Mouse (Mus musculus) megakaryocyte, embryonic 14.5 days (primary cell): ENCODE results near the gene Ppm1h. TPM values are rescaled to one million over a fixed set of nuclear protein-coding genes. Genes with fewer than 3 reads are reported as not detected.

Experiments
- H3K27me3 ChIP-seq: replicated peaks from 2 replicates; pipeline ENCODE3; 2012; ENCODE audit warnings: inconsistent platforms
- H3K36me3 ChIP-seq: replicated peaks from 2 replicates; pipeline ENCODE3; 2012; ENCODE audit warnings: low read length, inconsistent platforms, mixed read lengths
- H3K4me1 ChIP-seq: 2 replicates; pipeline ENCODE4 v1.6.1; 2012; ENCODE audit warnings: inconsistent platforms
- H3K4me3 ChIP-seq: replicated peaks from 2 replicates; pipeline ENCODE3; 2012; ENCODE audit warnings: moderate library complexity, mild to moderate bottlenecking, inconsistent platforms
- H3K9me3 ChIP-seq: 2 replicates; pipeline ENCODE4 v1.6.1; 2012; ENCODE audit warnings: inconsistent platforms
- FLI1 ChIP-seq: IDR thresholded peaks from 2 replicates; pipeline ENCODE4 v1.6.1; 2012; ENCODE audit warnings: low read length, inconsistent platforms, mixed read lengths
- GATA1 ChIP-seq: IDR thresholded peaks from 3 replicates; pipeline ENCODE4 v1.6.1; 2012; ENCODE audit warnings: mixed read lengths, low read length, inconsistent platforms, borderline replicate concordance
- polyA plus RNA-seq: library from polyadenylated mRNA; stranded (reverse); fragments of >175 nt; gene quantifications from 2 replicates; pipeline ENCODE4 v1.2.3, GENCODE M21; 2012; ENCODE audit warnings: low replicate concordance; ENCODE audit not compliant: insufficient read depth

Ppm1h gene
- polyA plus RNA-seq, 1 experiment: 5.5 TPM

DNA sequence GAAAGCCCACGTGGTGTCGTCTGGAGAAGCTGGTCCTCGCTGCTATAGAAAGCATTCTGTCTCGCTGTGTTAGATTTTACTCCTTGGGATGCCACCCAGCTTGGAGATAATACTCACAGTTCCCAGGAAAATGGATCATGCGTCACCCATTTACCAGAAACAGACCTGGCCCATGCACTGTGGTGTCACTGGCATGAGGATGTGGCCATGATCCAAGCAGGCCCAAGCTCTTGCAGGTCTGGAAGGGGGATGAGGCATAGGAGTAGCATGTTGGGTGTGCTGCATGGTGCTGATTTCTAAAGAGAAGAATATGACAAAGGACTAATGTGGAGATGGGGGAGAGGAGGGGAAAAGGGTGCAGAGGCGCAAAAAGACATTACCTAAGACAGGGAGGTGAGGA is 141.2 kb downstream of the Ppm1h start:
- peaks cover 49% of the 10 kb centered on the region for H3K4me1 ChIP-seq

GRCm38 (mm10) chr10:122821549-122821948 is 143.0 kb downstream of the Ppm1h start:
- TF ChIP-seq GATA1 (no peak), FLI1 (no peak)
- peaks cover 33% of the 10 kb centered on the region for H3K4me1 ChIP-seq
- H3K36me3 ChIP-seq: peaks cover 5% of the 10 kb centered on the region
- peaks cover 10% of the 10 kb centered on the region for H3K27me3 ChIP-seq
- no peaks in the 10 kb centered on the region for H3K9me3 ChIP-seq
- no peak overlapping the region for H3K4me3 ChIP-seq

More for the DNA sequence above, 141.2 kb downstream of the Ppm1h start:
- H3K9me3 ChIP-seq: 0 out of 2 replicates have a peak, but pooled peaks cover 3% of the 10 kb centered on the region
- peaks cover 12% of the 10 kb centered on the region for H3K36me3 ChIP-seq
- no peak overlapping the region for H3K4me3 ChIP-seq
- H3K27me3 ChIP-seq: peaks cover 10% of the 10 kb centered on the region
- TF ChIP-seq FLI1: no peak
- TF ChIP-seq GATA1: no peak

- Histone ChIP-seq H3K4me1 (peaks cover 21% of the 10 kb centered on the region), H3K4me3 (no peak overlapping the region), H3K9me3 (no peaks in the 10 kb centered on the region), H3K36me3 (no peaks in the 10 kb centered on the region), H3K27me3 (peaks cover 10% of the 10 kb centered on the region)
- TF ChIP-seq GATA1 (no peak), FLI1 (no peak)
Measured at GRCm38 (mm10) chr10:122823642-122824041, 145.1 kb downstream of the Ppm1h start.

DNA sequence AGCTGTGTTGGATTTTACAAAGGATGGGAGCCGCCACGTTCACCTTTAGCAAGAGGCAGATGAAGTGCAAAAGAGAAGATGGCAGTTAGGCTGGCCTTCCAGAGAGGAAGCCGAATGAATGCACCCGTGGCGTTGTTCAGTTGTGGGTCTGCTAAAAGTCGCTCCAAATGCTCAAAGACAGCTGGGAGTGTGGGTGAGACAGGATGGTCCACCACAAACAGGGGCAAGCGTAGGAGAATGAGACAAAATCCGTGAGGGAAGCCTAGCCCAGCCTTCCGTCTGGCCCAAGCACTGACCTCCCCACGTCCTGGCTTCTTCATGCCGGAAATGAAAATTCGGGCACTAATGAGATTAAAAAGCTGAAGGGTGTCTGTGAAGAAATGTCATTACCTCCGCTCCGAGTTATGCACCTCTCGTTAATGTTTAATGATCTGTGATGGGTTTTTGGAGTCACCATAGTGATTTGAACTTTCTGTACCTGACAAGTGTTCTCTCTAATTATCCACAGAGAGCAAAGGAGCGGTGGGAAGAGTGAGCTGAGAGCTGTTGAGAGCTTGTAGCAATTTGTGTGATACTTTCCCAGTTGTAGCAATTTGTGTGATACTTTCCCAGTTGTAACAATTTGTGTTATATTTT is 148.3 kb downstream of the Ppm1h start:
- H3K27me3 ChIP-seq: peaks cover 10% of the 10 kb centered on the region
- TF ChIP-seq GATA1 (no peak), FLI1 (no peak)
- peaks cover 18% of the 10 kb centered on the region for H3K4me1 ChIP-seq
- no peaks in the 10 kb centered on the region for H3K9me3 ChIP-seq
- H3K4me3 ChIP-seq: no peak overlapping the region
- H3K36me3 ChIP-seq: no peaks in the 10 kb centered on the region

DNA sequence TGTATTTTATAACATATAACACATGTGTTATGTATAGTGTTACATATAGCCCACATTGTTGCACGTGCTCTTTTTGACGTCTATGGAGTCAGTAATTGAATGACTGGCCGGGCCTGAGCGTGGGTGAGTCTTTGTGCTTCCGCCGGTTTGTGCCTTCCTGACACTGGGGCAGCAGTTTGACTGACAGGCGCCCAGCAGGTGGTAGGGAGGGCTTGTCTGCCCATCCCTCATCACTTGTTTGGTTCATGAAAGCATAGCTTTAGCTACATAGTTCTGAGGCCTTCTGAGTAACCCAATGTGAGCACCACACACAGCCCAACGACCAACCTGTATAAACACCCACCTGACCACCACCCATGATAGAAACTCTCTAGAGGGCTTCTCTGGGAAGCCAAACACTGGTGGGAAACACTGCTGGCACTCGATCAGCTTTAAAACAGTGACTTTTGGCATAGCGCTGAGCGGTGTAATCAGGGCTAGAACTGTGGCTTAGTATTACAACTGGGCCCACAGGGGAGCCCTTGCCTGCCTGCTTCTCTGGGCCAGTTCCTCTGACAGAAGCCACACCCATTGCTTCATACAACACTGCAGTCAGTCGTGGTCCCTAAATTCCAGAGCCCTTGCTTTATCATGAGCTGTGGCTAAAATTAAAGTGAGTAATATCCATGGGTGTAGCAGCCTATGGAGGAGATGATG is 149.3 kb downstream of the Ppm1h start:
- TF ChIP-seq GATA1 (no peak), FLI1 (no peak)
- Histone ChIP-seq H3K9me3 (no peaks in the 10 kb centered on the region), H3K27me3 (peaks cover 6% of the 10 kb centered on the region), H3K4me3 (no peak overlapping the region), H3K4me1 (peaks cover 18% of the 10 kb centered on the region), H3K36me3 (no peaks in the 10 kb centered on the region)

- H3K9me3 ChIP-seq: no peaks in the 10 kb centered on the region
- TF ChIP-seq FLI1 (no peak), GATA1 (no peak)
- peaks cover under 1% of the 10 kb centered on the region for H3K27me3 ChIP-seq
- no peak overlapping the region for H3K4me3 ChIP-seq
- H3K36me3 ChIP-seq: no peaks in the 10 kb centered on the region
- H3K4me1 ChIP-seq: peaks cover 18% of the 10 kb centered on the region
Measured at GRCm38 (mm10) chr10:122829801-122830217, 151.2 kb downstream of the Ppm1h start.

- H3K27me3 ChIP-seq: no peaks in the 10 kb centered on the region
- H3K36me3 ChIP-seq: no peaks in the 10 kb centered on the region
- no peak for TF ChIP-seq FLI1
- no peaks in the 10 kb centered on the region for H3K9me3 ChIP-seq
- H3K4me3 ChIP-seq: no peak overlapping the region
- H3K4me1 ChIP-seq: peaks cover 18% of the 10 kb centered on the region
Measured at GRCm38 (mm10) chr10:122830638-122831037, 152.1 kb downstream of the Ppm1h start.

- Histone ChIP-seq H3K27me3 (no peaks in the 10 kb centered on the region), H3K36me3 (no peaks in the 10 kb centered on the region), H3K9me3 (no peaks in the 10 kb centered on the region), H3K4me1 (peaks cover 17% of the 10 kb centered on the region), H3K4me3 (no peak overlapping the region)
- TF ChIP-seq FLI1: no peak
- TF ChIP-seq GATA1: no peak
Measured at GRCm38 (mm10) chr10:122842014-122842413, 163.5 kb downstream of the Ppm1h start.

GRCm38 (mm10) chr10:122842961-122843360 is 164.4 kb downstream of the Ppm1h start:
- no peak for TF ChIP-seq GATA1
- no peak for TF ChIP-seq FLI1
- Histone ChIP-seq H3K9me3 (no peaks in the 10 kb centered on the region), H3K4me3 (no peak overlapping the region), H3K27me3 (no peaks in the 10 kb centered on the region), H3K36me3 (no peaks in the 10 kb centered on the region), H3K4me1 (peaks cover 22% of the 10 kb centered on the region)

GRCm38 (mm10) chr10:122845471-122845870 is 166.9 kb downstream of the Ppm1h start:
- H3K4me1 ChIP-seq: peaks cover 24% of the 10 kb centered on the region
- no peaks in the 10 kb centered on the region for H3K36me3 ChIP-seq
- H3K27me3 ChIP-seq: no peaks in the 10 kb centered on the region
- TF ChIP-seq FLI1 (no peak), GATA1 (no peak)
- no peak overlapping the region for H3K4me3 ChIP-seq
- H3K9me3 ChIP-seq: no peaks in the 10 kb centered on the region
